ENCODE assay signal across 16 mouse cellular contexts in the genomic region with DNA sequence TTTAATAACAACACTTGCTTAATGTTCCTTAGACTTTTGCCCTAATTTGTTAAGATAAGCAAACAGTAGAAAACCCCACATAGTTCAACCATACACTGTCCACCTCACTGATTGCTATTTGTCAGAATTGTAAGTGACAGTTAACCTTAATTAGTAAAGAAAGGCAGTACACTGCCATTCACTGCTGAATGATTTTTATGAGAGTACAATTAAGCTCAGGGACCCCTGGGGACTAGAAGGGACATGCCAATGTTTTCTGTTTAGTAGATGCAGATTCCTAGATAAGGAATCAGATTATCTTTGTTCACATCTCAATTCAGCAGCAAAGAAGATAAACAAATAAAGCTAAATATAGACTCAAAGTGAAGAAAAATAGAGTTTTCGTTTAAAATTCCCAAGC. TPM values are rescaled to one million over a fixed set of nuclear protein-coding genes. Genes with fewer than 3 reads are reported as not detected.
"Had no signal": no experiment of that assay in that cellular context is flagged by ENCODE, and none has a peak within 500 bp of the region (broad histone marks: within the 10 kb centered on the region; RNA-seq: fewer than 3 reads in every experiment).

No protein-coding gene starts in this region.

- H3K9ac ChIP-seq: liver, embryonic 13.5 days; liver, postnatal 0 days; lung, embryonic 15.5 days; midbrain, embryonic 12.5 days; stomach, embryonic 15.5 days had no signal

- H3K36me3 ChIP-seq: limb, embryonic 10.5 days; liver, embryonic 13.5 days; lung, embryonic 15.5 days; midbrain, embryonic 12.5 days; stomach, embryonic 15.5 days had no signal

- DNase-seq: kidney, adult 11 months; kidney, postnatal 10 days; liver, embryonic 13.5 days; liver, postnatal 0 days; lung, postnatal 14 days; right cerebral cortex, postnatal 14 days; thymus, adult 2 months; thymus, postnatal 25 days had no signal

- H3K4me2 ChIP-seq: liver, embryonic 13.5 days; lung, embryonic 15.5 days; midbrain, embryonic 12.5 days; stomach, embryonic 15.5 days had no signal

- H3K9me3 ChIP-seq: limb, embryonic 10.5 days; lung, embryonic 15.5 days; megakaryocyte, embryonic 14.5 days; midbrain, embryonic 12.5 days; stomach, embryonic 15.5 days had no signal

- H3K27ac ChIP-seq: left cerebral cortex, adult 2 months; limb, embryonic 10.5 days; liver, embryonic 13.5 days; lung, embryonic 15.5 days; macrophage; midbrain, embryonic 12.5 days; stomach, embryonic 15.5 days had no signal

- H3K27me3 ChIP-seq: liver, embryonic 13.5 days; lung, embryonic 15.5 days; megakaryocyte, embryonic 14.5 days; midbrain, embryonic 12.5 days; stomach, embryonic 15.5 days had no signal

- H3K4me1 ChIP-seq: limb, embryonic 10.5 days; liver, embryonic 13.5 days; lung, embryonic 15.5 days; megakaryocyte, embryonic 14.5 days; midbrain, embryonic 12.5 days; stomach, embryonic 15.5 days had no signal

- H3K4me3 ChIP-seq: left cerebral cortex, adult 2 months; limb, embryonic 10.5 days; liver, embryonic 13.5 days; lung, embryonic 15.5 days; megakaryocyte, embryonic 14.5 days; midbrain, embryonic 12.5 days; stomach, embryonic 15.5 days had no signal

- ATAC-seq: liver, postnatal 0 days; midbrain, embryonic 16.5 days had no signal

RNA-seq across cellular contexts. Expression of a gene that starts 30.0 kb away (rescaled TPM):
- polyA plus RNA-seq: macrophage had no signal
